Mouse (Mus musculus) testis, postnatal 14 days (tissue): Measurements from ENCODE around the gene Gm3880.
A peak's percentile ranks its signal among the peaks of the same experiment; 100 is the strongest.
"Not testable (repeated sequence)": the region's sequence is repeated elsewhere in the genome, so short reads cannot be mapped to it uniquely, and the experiment has no call there.

ENCODE experiments used
- DNase-seq: peaks from one replicate; pipeline ENCODE4 v3.0.0; 2021; ENCODE audit warnings: low spot score

Gene Gm3880

DNA sequence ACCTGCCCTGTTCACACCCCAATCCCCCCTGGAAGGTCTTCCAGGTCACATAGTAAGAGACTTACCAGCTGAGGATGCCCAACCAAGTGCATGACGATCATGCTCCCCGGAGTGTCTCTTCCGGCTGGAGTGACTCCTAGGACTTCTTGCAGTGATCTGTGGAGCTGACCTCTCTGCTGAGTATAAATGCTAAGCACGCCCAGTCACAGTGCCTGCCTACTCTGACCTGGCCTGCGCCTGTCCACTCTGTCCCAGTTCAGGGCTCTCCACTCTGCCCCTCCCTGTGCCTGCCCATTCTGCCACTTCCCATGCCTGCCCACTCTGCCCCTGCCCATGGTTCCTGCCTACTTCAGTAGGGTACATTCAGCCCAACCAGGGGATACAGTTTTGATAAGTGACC is at the start of gene Gm3880:
TSS of gene Gm3880 (minus strand) at position 101 of the 400 bp plus-strand sequence.
- DNase-seq, result not testable (repeated sequence)

DNA sequence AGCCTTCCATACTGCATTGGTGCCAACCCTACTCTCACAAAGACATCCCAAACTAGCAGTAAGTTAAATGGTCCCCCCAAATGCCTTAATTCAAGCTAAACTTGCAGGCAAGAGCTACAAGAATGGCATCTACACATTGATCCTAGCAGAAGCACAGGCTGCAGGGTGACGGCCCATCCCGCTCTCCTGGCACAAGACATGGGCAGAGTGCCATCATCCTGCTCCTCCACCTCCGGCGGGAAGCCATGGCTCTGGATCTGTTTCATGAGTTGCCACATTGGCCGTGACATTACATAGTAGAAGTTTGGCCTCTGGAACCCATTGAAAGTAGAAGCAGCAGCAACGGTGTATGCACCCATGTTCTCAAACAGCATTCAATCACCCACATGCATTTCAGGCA is 37.5 kb upstream of the Gm3880 start:
- not testable (repeated sequence) for DNase-seq

DNA sequence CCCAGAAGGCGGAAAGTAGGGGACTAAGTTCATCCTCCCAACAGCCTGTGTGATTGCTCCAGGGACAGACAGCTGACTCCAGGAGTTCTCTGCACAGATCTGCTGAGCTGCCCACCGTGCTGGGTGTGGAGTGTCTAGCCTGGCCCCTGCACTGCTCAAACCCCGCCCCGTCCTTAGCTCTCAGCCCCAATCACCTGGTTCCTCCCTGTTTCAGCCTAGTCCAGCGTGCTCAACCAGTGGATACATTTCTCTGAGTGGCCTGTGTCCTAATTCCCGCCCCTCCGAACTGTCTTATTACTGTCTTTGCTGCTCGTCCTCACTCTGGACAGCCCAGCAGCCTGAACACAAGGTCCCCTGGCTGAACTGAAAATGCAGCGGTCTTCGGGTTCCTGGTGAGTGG is 20.8 kb upstream of the Gm3880 start, which contains the start of the genes Gm9112 and Dmrtc1b:
TSS of gene Gm9112 (minus strand) at position 101 of the 400 bp plus-strand sequence.
TSS of gene Dmrtc1b (plus strand) at position 331 of the 400 bp plus-strand sequence.
- DNase-seq, result not testable (repeated sequence)

DNA sequence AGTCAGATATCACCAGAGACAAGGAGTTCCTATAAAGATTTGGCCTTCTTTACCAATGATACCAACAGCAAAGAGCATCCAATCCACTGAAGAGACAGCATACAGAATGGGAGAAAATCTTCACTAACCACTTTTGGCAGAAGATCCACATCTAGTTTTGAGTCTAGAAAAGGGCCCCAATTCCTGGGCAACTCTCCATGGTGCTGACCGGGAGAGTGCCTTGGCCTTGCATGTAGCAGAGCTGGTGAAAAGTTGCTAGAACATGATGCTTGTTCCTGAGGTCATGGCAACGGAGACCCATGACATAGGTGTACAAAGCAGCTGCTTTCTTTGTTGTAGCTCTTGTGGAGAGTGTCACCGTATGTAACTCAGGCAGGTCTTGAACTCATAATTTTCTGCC is 13.9 kb upstream of the Gm3880 start:
- DNase-seq, result not testable (repeated sequence)

GRCm38 (mm10) chrX:102689252-102689651 is 2.5 kb upstream of the Gm3880 start:
- peak; percentile 12 for DNase-seq

GRCm38 (mm10) chrX:102684706-102685105 is 2.1 kb downstream of the Gm3880 start:
- DNase-seq, result not testable (repeated sequence)

DNA sequence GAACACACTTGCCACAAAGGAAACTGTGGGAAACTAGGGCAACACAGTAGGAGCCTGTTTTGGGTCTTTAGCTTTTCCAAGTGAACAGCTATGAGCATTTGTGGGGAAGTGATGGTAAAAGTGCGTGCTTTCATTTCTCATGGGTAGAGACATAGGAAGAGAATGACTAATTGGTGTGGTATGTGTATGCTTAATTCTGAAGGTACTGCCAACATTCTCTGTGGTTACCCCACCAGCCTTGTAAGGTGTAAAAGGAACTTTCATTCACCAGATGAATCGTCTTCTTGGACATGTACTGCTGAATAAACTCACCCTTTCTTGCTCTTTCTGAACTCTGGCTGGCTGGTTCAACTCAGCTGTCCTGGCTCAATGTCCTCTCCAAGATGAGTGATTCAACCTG is 20.1 kb downstream of the Gm3880 start:
- no peak for DNase-seq

DNA sequence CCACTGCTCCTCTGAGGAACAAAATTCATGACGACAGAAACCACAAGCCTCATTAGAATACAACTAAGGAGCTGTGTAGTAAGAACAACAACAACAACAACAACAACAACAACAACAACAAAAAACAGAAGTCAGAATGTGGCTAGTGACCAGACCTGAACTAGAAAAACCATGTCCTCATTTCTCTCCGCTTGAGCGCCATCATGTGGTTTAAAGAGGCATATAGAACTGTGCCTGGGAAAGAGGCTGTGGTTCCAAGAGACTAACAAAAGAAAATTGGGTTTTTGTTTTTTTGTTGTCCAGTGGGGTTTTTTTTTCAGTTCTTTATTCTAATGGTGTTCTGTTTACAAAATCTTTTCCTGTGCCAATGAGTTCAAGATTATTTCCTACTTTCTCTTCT is 26.1 kb downstream of the Gm3880 start:
- no peak for DNase-seq

DNA sequence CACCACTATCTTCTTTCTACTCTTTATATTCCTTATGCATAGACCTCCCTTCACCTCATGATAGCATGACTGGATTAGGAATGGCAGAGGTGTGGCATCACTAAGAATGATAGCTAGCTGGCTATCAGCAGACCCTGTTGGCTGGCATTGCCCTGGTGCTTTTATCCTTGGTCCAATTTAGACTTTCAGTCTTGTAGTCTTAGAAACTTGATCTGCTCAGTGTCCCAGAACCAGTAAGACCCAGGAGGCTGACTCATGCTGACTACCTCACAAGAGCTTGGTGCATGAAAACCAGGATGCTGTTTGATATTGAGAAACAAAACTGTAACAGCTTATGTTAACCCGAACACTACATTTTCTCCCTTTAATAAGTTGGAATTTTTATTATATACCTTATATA is 41.1 kb downstream of the Gm3880 start:
- DNase-seq, result no peak

DNA sequence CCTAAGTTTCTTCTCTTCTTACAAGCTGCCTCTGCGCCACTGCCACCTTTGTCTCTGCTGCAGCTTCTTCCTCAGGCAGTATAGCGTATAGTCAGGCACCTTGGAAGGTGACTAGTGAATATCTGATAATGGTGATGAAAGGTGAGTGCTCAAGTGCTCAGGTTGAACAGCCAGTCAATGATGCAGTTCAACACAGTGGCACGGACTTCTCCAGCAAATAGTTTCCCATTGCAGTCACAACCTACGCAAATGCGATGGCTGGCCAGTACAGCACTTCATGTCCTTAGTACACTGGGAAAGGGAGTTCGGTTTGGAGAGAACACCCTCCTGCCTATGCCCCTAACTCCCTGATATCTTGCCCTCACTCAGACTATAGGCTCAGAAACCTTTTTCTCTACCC is 41.6 kb downstream of the Gm3880 start:
- DNase-seq, result no peak

DNA sequence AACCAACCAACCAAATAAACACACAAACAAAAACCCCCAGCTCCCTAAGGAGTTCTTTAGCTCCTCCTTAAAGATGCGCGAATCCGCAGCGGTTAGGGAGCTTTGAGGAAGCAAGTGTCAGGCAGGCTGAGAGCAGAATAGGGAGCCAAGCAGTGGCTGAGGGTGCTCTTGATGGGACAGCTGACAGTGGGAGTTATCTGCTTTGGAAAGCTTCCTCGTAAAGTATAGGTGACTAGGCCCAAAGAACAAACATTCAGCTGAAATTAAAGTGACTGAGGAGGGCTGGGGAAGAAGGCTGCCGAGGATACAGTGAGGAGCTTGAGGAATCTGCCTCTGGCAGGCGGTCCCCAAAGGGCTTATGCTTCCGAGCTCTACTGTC is 42.2 kb downstream of the Gm3880 start:
- peak; percentile 9 for DNase-seq

DNA sequence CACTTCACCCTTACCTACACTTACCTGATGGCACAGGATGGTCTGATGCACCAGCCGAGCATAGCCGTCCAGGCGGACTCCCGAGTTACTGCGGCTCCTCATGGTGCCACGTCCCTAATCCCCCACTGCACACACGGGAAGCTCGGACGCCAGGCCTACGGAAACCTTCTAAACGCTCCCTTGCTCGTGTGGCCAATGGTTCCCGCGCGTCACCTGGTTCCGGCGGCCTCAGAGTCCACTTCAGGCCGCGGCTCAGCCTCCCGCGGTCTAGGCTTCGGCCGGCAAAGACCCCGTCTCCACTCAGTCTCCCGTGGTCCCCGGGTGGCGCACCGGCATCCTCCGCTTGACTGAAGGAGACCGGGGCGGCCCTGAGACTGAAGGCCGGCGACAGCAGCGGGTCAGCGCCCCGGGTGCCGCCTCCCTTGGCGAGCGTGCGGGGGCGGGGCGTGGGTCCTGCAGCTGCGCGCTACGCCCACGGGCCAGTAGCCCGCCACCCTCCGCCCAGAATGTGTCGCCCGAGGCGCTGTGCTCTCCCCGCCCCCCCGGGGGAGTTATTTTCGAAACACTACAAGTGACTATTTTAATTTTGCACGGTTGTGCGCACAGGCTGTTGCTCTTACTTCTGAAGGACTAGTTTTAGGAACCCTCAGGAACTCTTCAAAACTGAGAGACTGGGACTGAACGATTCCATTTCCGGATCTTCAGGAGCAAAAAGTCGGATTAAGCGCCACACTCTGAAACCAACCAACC is 42.8 kb downstream of the Gm3880 start, which contains the start of gene Phka1:
TSS of gene Phka1 (minus strand) at position 424 of the 750 bp plus-strand sequence.
- peak; percentile 80 for DNase-seq
